Mouse (Mus musculus) lung, postnatal 0 days (tissue): ENCODE data around the gene Mmp14.

Experiments used
- CTCF ChIP-seq: IDR thresholded peaks from 2 replicates; pipeline ENCODE4 v1.5.1; 2016; ENCODE audit warnings: antibody characterized with exemption, mild to moderate bottlenecking
- EP300 ChIP-seq: IDR thresholded peaks from 2 replicates; pipeline ENCODE4 v1.6.1; 2016; ENCODE audit warnings: antibody characterized with exemption, mild to moderate bottlenecking, control low read depth

DNA sequence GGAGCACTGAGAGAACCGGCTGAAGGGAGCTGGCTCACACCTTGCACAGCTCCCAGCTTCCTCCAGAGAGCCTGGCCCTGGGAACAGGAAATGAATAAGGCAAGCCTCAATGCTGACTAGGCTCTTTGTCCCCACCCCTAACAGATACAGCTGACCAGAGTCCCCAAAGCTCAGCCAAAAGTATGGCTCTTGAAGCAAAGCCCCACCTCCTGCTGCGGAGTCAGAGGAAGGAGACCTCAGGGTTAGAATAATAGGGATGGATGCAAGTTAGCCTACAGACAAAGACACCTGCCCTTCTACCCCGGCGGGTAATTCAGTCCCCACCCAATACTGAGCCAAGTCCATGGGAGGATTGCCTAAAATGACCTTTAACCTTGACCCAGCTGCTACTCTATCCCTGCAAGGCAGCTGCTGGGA lies 48.0 kb upstream of the Mmp14 start:
- TF ChIP-seq CTCF, result no peak
- TF ChIP-seq EP300, result no peak
